Mouse (Mus musculus) midbrain, embryonic 10.5 days (tissue): ENCODE results near the gene Tmem79. TPM values are rescaled to one million over a fixed set of nuclear protein-coding genes. Genes with fewer than 3 reads are reported as not detected.
"Not testable (repeated sequence)": the region's sequence is repeated elsewhere in the genome, so short reads cannot be mapped to it uniquely, and the experiment has no call there.

Source experiments
- DNase-seq: peaks from one replicate; pipeline ENCODE4 v3.0.0-alpha.2; 2017; ENCODE audit warnings: low spot score
- H3K27ac ChIP-seq: fragments of 300-500 bp; sonication (generic); replicated peaks from 2 replicates; pipeline ENCODE4 v1.5.1; 2016; ENCODE audit warnings: mild to moderate bottlenecking
- H3K27me3 ChIP-seq: fragments of 300-500 bp; sonication (generic); 2 replicates; pipeline ENCODE4 v1.6.1; 2016; ENCODE audit warnings: low read depth, mild to moderate bottlenecking; ENCODE audit not compliant: poor library complexity, severe bottlenecking
- H3K36me3 ChIP-seq: fragments of 300-500 bp; sonication (generic); 2 replicates; pipeline ENCODE4 v1.6.1; 2016; ENCODE audit warnings: mild to moderate bottlenecking, moderate library complexity
- H3K4me1 ChIP-seq: fragments of 300-500 bp; sonication (generic); 2 replicates; pipeline ENCODE4 v1.6.1; 2016
- H3K4me3 ChIP-seq: fragments of 300-500 bp; sonication (generic); 2 replicates; pipeline ENCODE4 v1.5.1; 2016; ENCODE audit warnings: mild to moderate bottlenecking, moderate library complexity
- H3K9me3 ChIP-seq: fragments of 300-500 bp; sonication (generic); replicated peaks from 2 replicates; pipeline ENCODE4 v1.6.1; 2016; ENCODE audit warnings: mild to moderate bottlenecking
- WGBS: fragments of 180-500 bp; shearing (Covaris S2); methylation state at CpG from one replicate; pipeline ENCODE4 v1.1.7; 2016; 5-methylcytosine and 5-hydroxymethylcytosine counted together
- polyA plus RNA-seq: library from polyadenylated mRNA; unstranded; fragments of >200 nt; fragmentation: Nextera tagmentation; extraction: Ambion mirVana; gene quantifications from 2 replicates; pipeline ENCODE4 v1.2.1, GENCODE M21; 2016

Gene Tmem79
- polyA plus RNA-seq, 1 experiment from 2014 or later: 2.3 TPM

GRCm38 (mm10) chr3:88337367-88338020, 1.5 kb upstream of the Tmem79 start:
- peaks cover 31% of the 10 kb centered on the region for H3K36me3 ChIP-seq
- peaks cover 36% of the 10 kb centered on the region for H3K4me1 ChIP-seq
- H3K4me3 ChIP-seq: peak overlapping the region; percentile 97
- DNase-seq: no peak
- 86% methylated on average over 11 of the region's 11 CpGs for WGBS
- H3K27ac ChIP-seq: no peak overlapping the region
- H3K27me3 ChIP-seq: no peaks in the 10 kb centered on the region
- no peaks in the 10 kb centered on the region for H3K9me3 ChIP-seq

GRCm38 (mm10) chr3:88335436-88336053, 403 bp downstream of the Tmem79 start:
- Histone ChIP-seq H3K27ac (peak overlapping the region; percentile 99), H3K4me3 (peak overlapping the region; percentile 97), H3K36me3 (peaks cover 20% of the 10 kb centered on the region), H3K4me1 (peaks cover 36% of the 10 kb centered on the region), H3K27me3 (no peaks in the 10 kb centered on the region), H3K9me3 (no peaks in the 10 kb centered on the region)
- 2% methylated on average over 27 of the region's 27 CpGs for WGBS
- DNase-seq: no peak

- H3K4me3 ChIP-seq: peak overlapping the region; percentile 97
- no peaks in the 10 kb centered on the region for H3K27me3 ChIP-seq
- WGBS: 32% methylated on average over 3 of the region's 3 CpGs
- peaks cover 25% of the 10 kb centered on the region for H3K36me3 ChIP-seq
- no peaks in the 10 kb centered on the region for H3K9me3 ChIP-seq
- H3K27ac ChIP-seq: peak overlapping the region; percentile 99
- no peak for DNase-seq
- H3K4me1 ChIP-seq: peaks cover 36% of the 10 kb centered on the region
Observed at GRCm38 (mm10) chr3:88334902-88335435, 979 bp downstream of the Tmem79 start.

GRCm38 (mm10) chr3:88334029-88334658, 1.8 kb downstream of the Tmem79 start:
- H3K9me3 ChIP-seq: no peaks in the 10 kb centered on the region
- H3K27ac ChIP-seq: no peak overlapping the region
- H3K36me3 ChIP-seq: peaks cover 33% of the 10 kb centered on the region
- WGBS: 57% methylated on average over 12 of the region's 12 CpGs
- H3K4me3 ChIP-seq: peak overlapping the region; percentile 97
- H3K4me1 ChIP-seq: peaks cover 36% of the 10 kb centered on the region
- no peak for DNase-seq
- H3K27me3 ChIP-seq: no peaks in the 10 kb centered on the region

- Histone ChIP-seq H3K4me1 (peaks cover 18% of the 10 kb centered on the region), H3K9me3 (no peaks in the 10 kb centered on the region), H3K27ac (no peak overlapping the region), H3K27me3 (no peaks in the 10 kb centered on the region), H3K4me3 (no peak overlapping the region), H3K36me3 (peaks cover 50% of the 10 kb centered on the region)
- 21% methylated on average over 2 of the region's 2 CpGs for WGBS
- DNase-seq: no peak
Observed at GRCm38 (mm10) chr3:88331282-88331681, 4.7 kb downstream of the Tmem79 start.

GRCm38 (mm10) chr3:88328956-88329355, 7.0 kb downstream of the Tmem79 start:
- DNase-seq: no peak
- Histone ChIP-seq H3K27me3 (no peaks in the 10 kb centered on the region), H3K27ac (no peak overlapping the region), H3K36me3 (peaks cover 54% of the 10 kb centered on the region), H3K9me3 (no peaks in the 10 kb centered on the region), H3K4me3 (no peak overlapping the region), H3K4me1 (peaks cover 15% of the 10 kb centered on the region)
- 90% methylated on average over 5 of the region's 5 CpGs for WGBS

GRCm38 (mm10) chr3:88324951-88325405, 11.0 kb downstream of the Tmem79 start, which contains the start of gene Glmp:
Gene Glmp, plus strand, starts transcription at chr3:88325023.
- H3K27ac ChIP-seq: peak within 1 kb of the TSS; percentile 65
- H3K4me1 ChIP-seq: peaks cover 14% of the 10 kb centered on the region
- H3K36me3 ChIP-seq: peaks cover 79% of the 10 kb centered on the region
- peak; percentile 63 for DNase-seq
- H3K4me3 ChIP-seq: peak within 1 kb of the TSS; percentile 73
- 3% methylated on average over 10 of the region's 10 CpGs for WGBS
- H3K9me3 ChIP-seq: no peaks in the 10 kb centered on the region
- H3K27me3 ChIP-seq: no peaks in the 10 kb centered on the region

GRCm38 (mm10) chr3:88299172-88299571, 36.8 kb downstream of the Tmem79 start:
- Histone ChIP-seq H3K4me1 (peaks cover 23% of the 10 kb centered on the region), H3K27ac (no peak overlapping the region), H3K36me3 (peaks cover 59% of the 10 kb centered on the region), H3K4me3 (no peak overlapping the region; the same call in 1 of the 2 replicates), H3K9me3 (no peaks in the 10 kb centered on the region), H3K27me3 (no peaks in the 10 kb centered on the region)
- DNase-seq: no peak
- WGBS: 95% methylated on average over 1 of the region's 1 CpGs

GRCm38 (mm10) chr3:88297321-88297851, 38.6 kb downstream of the Tmem79 start:
- peak overlapping the region; percentile 85 for H3K4me3 ChIP-seq
- under 1% methylated on average over 30 of the region's 30 CpGs for WGBS
- H3K4me1 ChIP-seq: peaks cover 23% of the 10 kb centered on the region
- peak overlapping the region; percentile 96 for H3K27ac ChIP-seq
- H3K36me3 ChIP-seq: peaks cover 41% of the 10 kb centered on the region
- H3K27me3 ChIP-seq: no peaks in the 10 kb centered on the region
- no peaks in the 10 kb centered on the region for H3K9me3 ChIP-seq
- no peak for DNase-seq

- no peaks in the 10 kb centered on the region for H3K9me3 ChIP-seq
- peak within 1 kb of the TSS; percentile 96 for H3K27ac ChIP-seq
- peak within 1 kb of the TSS; percentile 85 for H3K4me3 ChIP-seq
- H3K36me3 ChIP-seq: peaks cover 35% of the 10 kb centered on the region
- peaks cover 23% of the 10 kb centered on the region for H3K4me1 ChIP-seq
- peak; percentile 96 for DNase-seq
- no peaks in the 10 kb centered on the region for H3K27me3 ChIP-seq
- WGBS: under 1% methylated on average over 44 of the region's 44 CpGs
Observed at GRCm38 (mm10) chr3:88296561-88297318, 39.2 kb downstream of the Tmem79 start, which contains the start of the genes Tsacc and Cct3. Gene Tsacc, minus strand, starts transcription at chr3:88296999. Gene Cct3, plus strand, starts transcription at chr3:88297116.

GRCm38 (mm10) chr3:88296110-88296560, 39.8 kb downstream of the Tmem79 start:
- H3K36me3 ChIP-seq: peaks cover 29% of the 10 kb centered on the region
- H3K4me1 ChIP-seq: peaks cover 23% of the 10 kb centered on the region
- peak overlapping the region; percentile 96 for H3K27ac ChIP-seq
- H3K4me3 ChIP-seq: peak overlapping the region; percentile 85
- under 1% methylated on average over 12 of the region's 12 CpGs for WGBS
- DNase-seq: no peak
- no peaks in the 10 kb centered on the region for H3K9me3 ChIP-seq
- H3K27me3 ChIP-seq: no peaks in the 10 kb centered on the region

- H3K27ac ChIP-seq: peak overlapping the region; percentile 96
- H3K4me3 ChIP-seq: peak overlapping the region; percentile 85
- not testable (repeated sequence) for H3K27me3 ChIP-seq, H3K9me3 ChIP-seq, DNase-seq
- 76% methylated on average over 1 of the region's 1 CpGs for WGBS
- H3K4me1 ChIP-seq: peaks cover 23% of the 10 kb centered on the region
- peaks cover 20% of the 10 kb centered on the region for H3K36me3 ChIP-seq
Observed at GRCm38 (mm10) chr3:88295272-88295671, 40.7 kb downstream of the Tmem79 start.
